Mouse (Mus musculus) stomach, postnatal 0 days (tissue): ENCODE data around the gene Dppa3. TPM values are rescaled to one million over a fixed set of nuclear protein-coding genes. Genes with fewer than 3 reads are reported as not detected.

Source experiments
- ATAC-seq: fragments of 200-750 bp; cut with Nextera tagmentation; 2 replicates; pipeline ENCODE4 v1.8.0; 2017; ENCODE audit not compliant: low FRiP score, low TSS enrichment
- DNase-seq: peaks from one replicate; pipeline ENCODE4 v3.0.0-alpha.2; 2016; ENCODE audit warnings: low spot score
- H3K27ac ChIP-seq: fragments of 300-500 bp; sonication (generic); replicated peaks from 2 replicates; pipeline ENCODE4 v1.5.1; 2014; ENCODE audit warnings: mild to moderate bottlenecking, control low read depth
- H3K27me3 ChIP-seq: fragments of 300-500 bp; sonication (generic); 2 replicates; pipeline ENCODE4 v1.6.1; 2014; ENCODE audit warnings: low read length; ENCODE audit not compliant: control insufficient read depth, insufficient read depth
- H3K36me3 ChIP-seq: fragments of 300-500 bp; sonication (generic); 2 replicates; pipeline ENCODE4 v1.6.1; 2014; ENCODE audit warnings: low read length, mixed read lengths; ENCODE audit not compliant: control insufficient read depth, insufficient read depth
- H3K4me1 ChIP-seq: fragments of 300-500 bp; sonication (generic); replicated peaks from 2 replicates; pipeline ENCODE4 v1.6.1; 2014; ENCODE audit warnings: antibody characterized with exemption; ENCODE audit not compliant: control insufficient read depth, insufficient read depth
- H3K4me2 ChIP-seq: fragments of 300-500 bp; sonication (generic); replicated peaks from 2 replicates; pipeline ENCODE4 v1.6.1; 2014; ENCODE audit warnings: low read depth, mild to moderate bottlenecking, control low read depth, moderate library complexity
- H3K4me3 ChIP-seq: fragments of 300-500 bp; sonication (generic); 2 replicates; pipeline ENCODE4 v1.5.1; 2014; ENCODE audit warnings: low read depth, low read length, control low read depth
- H3K9ac ChIP-seq: fragments of 300-500 bp; sonication (generic); 2 replicates; pipeline ENCODE4 v1.6.1; 2014; ENCODE audit warnings: mild to moderate bottlenecking, low read length, control low read depth, mixed read lengths
- H3K9me3 ChIP-seq: fragments of 300-500 bp; sonication (generic); 2 replicates; pipeline ENCODE4 v1.6.1; 2016; ENCODE audit warnings: low read length; ENCODE audit not compliant: control insufficient read depth
- CTCF ChIP-seq: IDR thresholded peaks from 2 replicates; pipeline ENCODE4 v1.5.1; 2016; ENCODE audit warnings: antibody characterized with exemption, low read depth, mild to moderate bottlenecking, moderate library complexity
- EP300 ChIP-seq: optimal IDR thresholded peaks from 2 replicates; pipeline ENCODE3; 2016; ENCODE audit warnings: antibody characterized with exemption
- WGBS: fragments of 180-500 bp; shearing (Covaris S2); extraction: QIAGEN DNeasy Blood & Tissue Kit; methylation state at CpG from one replicate; pipeline ENCODE4 v1.1.7; 2014; 5-methylcytosine and 5-hydroxymethylcytosine counted together
- polyA plus RNA-seq: library from polyadenylated mRNA; unstranded; fragments of >200 nt; fragmentation: Nextera tagmentation; extraction: Ambion mirVana; gene quantifications from 2 replicates; pipeline ENCODE4 v1.2.1, GENCODE M21; 2015

The Dppa3 gene
- polyA plus RNA-seq, 1 experiment from 2014 or later, result not detected

DNA sequence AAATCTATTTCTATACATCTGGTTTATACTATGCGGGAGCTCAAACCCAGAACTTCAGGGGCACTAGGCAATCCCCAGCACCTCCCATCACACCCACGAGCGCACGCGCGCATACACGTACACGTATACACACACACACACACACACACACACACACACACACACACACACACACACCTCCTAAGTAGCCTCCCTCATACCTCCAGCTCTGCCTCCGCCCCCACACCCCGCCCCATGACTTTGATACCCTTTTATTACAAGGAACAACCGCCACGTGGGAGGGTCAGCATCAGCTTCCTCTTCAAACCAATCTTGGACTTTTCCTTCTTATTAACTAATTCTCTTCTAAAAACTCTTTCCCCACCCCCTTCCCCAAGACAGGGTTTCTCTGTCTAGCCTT is 18.5 kb upstream of the Dppa3 start:
- WGBS, result 87% methylated on average over 12 of the region's 12 CpGs
- Histone ChIP-seq H3K27ac (no peak overlapping the region), H3K9me3 (no peaks in the 10 kb centered on the region), H3K4me3 (no peak overlapping the region), H3K27me3 (no peaks in the 10 kb centered on the region), H3K4me2 (no peak overlapping the region), H3K4me1 (no peaks in the 10 kb centered on the region), H3K36me3 (no peaks in the 10 kb centered on the region), H3K9ac (no peak overlapping the region)
- DNase-seq (no peak), ATAC-seq (no peak)
- TF ChIP-seq EP300 (no peak), CTCF (no peak)

DNA sequence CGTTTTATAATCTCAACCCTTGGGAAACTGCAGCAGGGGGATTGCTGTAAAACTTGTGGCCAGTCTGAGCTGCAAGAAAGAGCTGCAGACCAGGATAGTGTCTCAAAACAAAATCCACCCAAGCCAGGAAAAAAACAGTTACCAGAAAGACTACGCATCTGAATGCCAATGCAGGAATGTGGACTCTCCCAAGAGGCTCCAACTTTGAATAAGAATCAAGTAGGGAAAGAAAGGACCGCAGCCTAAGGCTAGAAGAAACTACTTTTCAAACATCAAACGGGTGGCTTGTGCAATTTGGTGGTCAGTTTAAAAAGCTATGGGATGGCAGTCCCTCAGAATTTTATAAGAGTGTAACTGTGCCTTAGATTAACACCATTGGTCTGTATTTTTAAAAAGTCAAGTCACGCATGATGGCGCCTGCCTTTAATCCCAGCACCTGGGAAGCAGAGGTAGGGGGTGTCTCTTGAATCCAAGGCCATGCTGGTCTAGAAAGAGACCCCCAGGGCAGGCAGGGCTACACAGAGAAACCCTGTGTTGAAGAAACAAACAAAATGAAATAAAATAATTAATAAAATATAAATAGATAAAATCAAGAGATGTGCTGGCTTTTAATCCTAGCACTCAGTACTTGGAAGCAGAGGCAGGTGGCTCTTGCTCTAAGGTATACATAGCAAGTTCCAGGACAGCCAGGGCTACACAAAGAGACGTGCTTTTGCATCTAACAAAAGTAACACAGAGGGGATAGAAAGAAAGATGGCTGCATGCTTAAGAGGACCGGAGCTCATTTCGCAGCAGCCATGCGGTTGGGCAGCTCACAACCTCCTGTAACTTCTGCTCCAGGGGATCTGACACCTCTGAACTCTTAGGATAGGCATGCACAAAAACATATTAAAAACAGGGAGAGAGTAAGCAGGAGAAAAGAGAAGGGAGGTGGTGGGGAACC is 17.5 kb upstream of the Dppa3 start:
- H3K36me3 ChIP-seq, result no peaks in the 10 kb centered on the region
- no peak overlapping the region for H3K4me3 ChIP-seq
- no peak for DNase-seq
- 81% methylated on average over 10 of the region's 10 CpGs for WGBS
- H3K4me2 ChIP-seq, result no peak overlapping the region
- H3K9me3 ChIP-seq, result no peaks in the 10 kb centered on the region
- no peaks in the 10 kb centered on the region for H3K27me3 ChIP-seq
- ATAC-seq, result no peak
- TF ChIP-seq CTCF (no peak), EP300 (no peak)
- no peaks in the 10 kb centered on the region for H3K4me1 ChIP-seq
- H3K27ac ChIP-seq, result no peak overlapping the region
- no peak overlapping the region for H3K9ac ChIP-seq

DNA sequence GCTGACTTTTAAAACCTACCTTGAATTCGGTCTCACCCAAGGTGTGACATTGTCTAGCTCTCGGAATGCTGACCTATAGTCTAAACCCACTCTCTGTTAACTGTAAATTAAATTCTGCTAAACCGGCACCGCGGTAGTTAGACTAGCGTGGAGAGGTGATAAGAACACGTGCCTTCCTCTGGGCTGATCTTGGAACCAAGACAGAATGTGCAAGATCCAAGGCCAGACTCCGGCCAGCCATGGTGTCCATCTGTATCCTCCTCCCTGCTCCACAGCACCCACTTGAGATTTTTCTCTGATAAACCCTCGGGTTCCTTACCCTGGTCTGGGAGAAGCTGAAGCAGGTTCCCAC is 16.9 kb upstream of the Dppa3 start:
- Histone ChIP-seq H3K4me1 (no peaks in the 10 kb centered on the region), H3K27me3 (no peaks in the 10 kb centered on the region), H3K27ac (no peak overlapping the region), H3K9ac (no peak overlapping the region), H3K4me3 (no peak overlapping the region), H3K36me3 (no peaks in the 10 kb centered on the region), H3K4me2 (no peak overlapping the region), H3K9me3 (no peaks in the 10 kb centered on the region)
- no peak for ATAC-seq
- TF ChIP-seq CTCF (no peak), EP300 (no peak)
- DNase-seq, result no peak
- 58% methylated on average over 9 of the region's 9 CpGs for WGBS

DNA sequence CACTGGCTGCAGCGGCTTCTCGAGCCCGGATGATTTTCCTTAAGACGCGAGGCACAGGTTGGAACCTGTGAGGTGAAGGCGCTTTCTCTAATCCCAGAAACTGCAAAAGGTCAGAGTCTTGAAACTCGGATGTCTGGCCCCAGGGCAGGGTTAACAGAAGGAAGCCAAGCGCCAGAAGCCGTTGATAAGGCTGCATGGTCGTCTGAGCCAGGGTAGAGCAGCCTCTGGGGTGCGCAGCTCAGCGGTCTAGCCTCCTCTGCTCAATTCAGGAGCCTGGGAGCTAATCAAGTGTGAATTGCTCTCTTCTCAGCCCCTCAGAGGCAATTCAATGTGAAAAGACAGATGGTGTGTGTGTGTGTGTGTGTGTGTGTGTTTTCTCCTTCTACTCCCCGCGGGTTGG is 16.4 kb upstream of the Dppa3 start, which contains the start of gene Gdf3:
TSS of gene Gdf3 (minus strand) at position 317 of the 400 bp plus-strand sequence.
- Histone ChIP-seq H3K4me3 (no peak within 1 kb of the TSS), H3K36me3 (no peaks in the 10 kb centered on the region), H3K4me1 (no peaks in the 10 kb centered on the region), H3K9me3 (no peaks in the 10 kb centered on the region), H3K27me3 (no peaks in the 10 kb centered on the region), H3K9ac (no peak within 1 kb of the TSS), H3K4me2 (no peak within 1 kb of the TSS), H3K27ac (no peak within 1 kb of the TSS)
- ATAC-seq, result no peak
- TF ChIP-seq CTCF (no peak), EP300 (no peak)
- no peak for DNase-seq
- WGBS, result 39% methylated on average over 14 of the region's 14 CpGs

DNA sequence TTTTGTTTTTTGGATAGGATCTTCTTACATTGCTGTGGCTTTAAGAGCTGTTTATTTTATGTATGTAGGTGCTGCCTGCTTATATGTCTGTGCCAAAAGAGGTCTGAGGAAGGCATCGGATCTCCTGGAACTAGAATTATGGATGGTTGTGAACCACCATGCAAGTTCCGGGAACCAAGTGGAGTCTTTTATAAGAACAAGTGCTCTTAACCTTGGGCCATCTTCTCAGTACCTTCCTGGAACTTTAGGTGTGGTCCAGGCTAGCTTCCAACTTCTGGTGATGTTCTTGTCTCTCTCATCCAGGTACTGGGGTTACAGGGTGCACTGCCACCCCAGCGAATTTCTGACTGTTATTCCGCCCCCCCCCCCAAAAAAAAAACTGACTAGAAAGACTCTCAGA is 13.8 kb upstream of the Dppa3 start:
- no peaks in the 10 kb centered on the region for H3K9me3 ChIP-seq
- H3K4me1 ChIP-seq, result no peaks in the 10 kb centered on the region
- H3K36me3 ChIP-seq, result no peaks in the 10 kb centered on the region
- no peak overlapping the region for H3K4me3 ChIP-seq
- H3K27ac ChIP-seq, result no peak overlapping the region
- TF ChIP-seq CTCF, result no peak
- no peak overlapping the region for H3K4me2 ChIP-seq
- 87% methylated on average over 4 of the region's 4 CpGs for WGBS
- ATAC-seq (no peak), DNase-seq (no peak)
- no peak overlapping the region for H3K9ac ChIP-seq
- no peaks in the 10 kb centered on the region for H3K27me3 ChIP-seq

DNA sequence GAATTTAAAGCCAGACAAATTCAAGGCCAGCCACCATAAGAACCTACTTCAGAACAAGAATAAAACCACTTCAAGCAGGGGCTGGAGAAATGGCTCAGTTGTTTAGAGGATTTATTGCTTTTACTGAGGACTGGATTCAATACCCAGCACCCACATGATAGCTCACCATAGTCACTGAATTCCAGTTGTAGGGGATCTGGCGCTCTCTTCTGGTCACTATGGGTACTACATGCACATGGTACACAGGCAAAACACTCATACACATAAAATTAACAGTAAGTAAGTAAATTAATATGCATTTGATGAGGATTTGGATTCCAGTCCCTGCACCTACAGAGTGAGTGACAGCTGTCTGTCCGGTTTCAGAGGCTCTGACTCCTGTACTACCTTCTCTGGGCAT is 12.2 kb upstream of the Dppa3 start:
- H3K36me3 ChIP-seq, result no peaks in the 10 kb centered on the region
- H3K27me3 ChIP-seq, result no peaks in the 10 kb centered on the region
- H3K9me3 ChIP-seq, result no peaks in the 10 kb centered on the region
- no peak overlapping the region for H3K4me2 ChIP-seq
- H3K4me1 ChIP-seq, result no peaks in the 10 kb centered on the region
- H3K27ac ChIP-seq, result no peak overlapping the region
- DNase-seq, result no peak
- H3K9ac ChIP-seq, result no peak overlapping the region
- no peak overlapping the region for H3K4me3 ChIP-seq
- no peak for TF ChIP-seq EP300
- peak; percentile 66 for TF ChIP-seq CTCF
- ATAC-seq, result no peak
- 57% methylated on average over 2 of the region's 2 CpGs for WGBS
